In the genomic region with DNA sequence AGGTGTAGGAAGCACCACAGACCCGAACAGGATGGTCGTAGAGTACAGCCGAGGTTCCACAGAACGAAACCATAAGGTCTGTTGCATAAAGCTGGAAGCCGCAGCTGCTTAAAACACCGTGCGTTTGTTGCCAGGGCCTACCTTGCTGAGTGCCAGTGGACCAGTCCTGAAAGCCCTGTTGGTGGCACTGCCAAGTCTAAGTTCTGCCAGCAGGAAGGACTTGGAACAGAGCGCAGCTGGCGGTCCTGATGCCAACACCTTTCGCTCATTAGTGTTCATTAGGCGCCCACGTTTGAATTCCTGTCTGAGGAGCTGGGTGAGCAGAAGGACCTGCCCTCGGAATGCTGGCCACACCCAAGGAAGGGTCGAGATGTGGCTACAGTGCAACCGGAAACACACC, we compare ENCODE assay signal across 19 mouse cellular contexts. TPM values are rescaled to one million over a fixed set of nuclear protein-coding genes. Genes with fewer than 3 reads are reported as not detected.
DNase-seq lines count a peak whose midpoint lies in the region; ATAC-seq and TF ChIP-seq lines count a peak whose summit lies in the region.
"Had no signal": no experiment of that assay in that cellular context is flagged by ENCODE, and none has a peak within 500 bp of the region (broad histone marks: within the 10 kb centered on the region; RNA-seq: fewer than 3 reads in every experiment).

No protein-coding gene starts in this region.

- peaks cover 1% of the 10 kb centered on the region for H3K4me1 ChIP-seq in heart, adult 2 months (ENCODE audit: control insufficient read depth, insufficient read depth, low read length)
- H3K4me1 ChIP-seq in heart, embryonic 11.5 days (ENCODE audit: control insufficient read depth, insufficient read depth, low read length), result no peaks in the 10 kb centered on the region
- H3K4me1 ChIP-seq in ES-E14 (ENCODE audit: control insufficient read depth in 2 of 2, insufficient read depth in 2 of 2, low read length in 2 of 2, poor library complexity in 1 of 2), result peaks cover 0 to 14% of the 10 kb centered on the region in 2 experiments; a peak in 1 of 4 replicates
- H3K4me1 ChIP-seq: hindbrain, embryonic 12.5 days; liver, embryonic 15.5 days had no signal

- no peaks in the 10 kb centered on the region for H3K9me3 ChIP-seq in heart, embryonic 11.5 days (replicated peaks; ENCODE audit: control insufficient read depth, low read length)
- H3K9me3 ChIP-seq in ES-E14 (ENCODE audit: control insufficient read depth, insufficient read depth, low read depth, low read length), result no peaks in the 10 kb centered on the region
- H3K9me3 ChIP-seq: hindbrain, embryonic 12.5 days; limb, embryonic 13.5 days; liver, embryonic 15.5 days had no signal

- peak; percentile 27 to 39 for DNase-seq in heart, adult 2 months
- DNase-seq in ES-E14 (ENCODE audit: low read depth, low spot score), result no peak
- peak; percentile 7 for DNase-seq in brain, adult 2 months (ENCODE audit: low read depth, low spot score)
- DNase-seq in lung, postnatal 36 days, result peak; percentile 56
- no peak for DNase-seq in testis, postnatal 10 days (ENCODE audit: low spot score)
- no peak for DNase-seq in kidney, adult 8-10 months
- DNase-seq: cerebellum, adult 11 months; embryo, embryonic 11 days; gastrocnemius, adult 2 months; kidney, adult 9 months; right cerebral cortex, postnatal 25 days; thymus, postnatal 14 days had no signal

- intact Hi-C loops in heart, adult 2 months (cut with DNase I), result loop anchor here (5.0 kb wide), 1 partner anchor 36 kb away; no protein-coding TSS in a partner anchor

- no peak overlapping the region for H3K4me3 ChIP-seq in heart, adult 2 months
- H3K4me3 ChIP-seq in heart, embryonic 11.5 days (ENCODE audit: low read depth, low read length), result no peak overlapping the region
- H3K4me3 ChIP-seq in ES-E14 (ENCODE audit: insufficient read depth in 1 of 2, low read depth in 1 of 2, low read length in 2 of 2, poor library complexity in 1 of 2, severe bottlenecking in 1 of 2), result peak overlapping the region; percentile 49 to 62
- H3K4me3 ChIP-seq: gastrocnemius, adult 2 months; hindbrain, embryonic 12.5 days; limb, embryonic 13.5 days; liver, embryonic 15.5 days had no signal

- H3K27ac ChIP-seq in heart, adult 2 months, result no peak overlapping the region
- H3K27ac ChIP-seq in heart, embryonic 11.5 days (ENCODE audit: low read depth, low read length), result no peak overlapping the region
- no peak overlapping the region; the same call in 1 of the 2 replicates for H3K27ac ChIP-seq in ES-E14 (ENCODE audit: insufficient read depth, low read depth, low read length, poor library complexity, severe bottlenecking)
- H3K27ac ChIP-seq: gastrocnemius, adult 2 months; hindbrain, embryonic 12.5 days; limb, embryonic 13.5 days; liver, embryonic 15.5 days had no signal

- H3K27me3 ChIP-seq in heart, adult 2 months (ENCODE audit: control insufficient read depth, insufficient read depth, low read length), result no peaks in the 10 kb centered on the region
- peaks cover 3% of the 10 kb centered on the region; the same call in 1 of the 2 replicates for H3K27me3 ChIP-seq in heart, embryonic 11.5 days (ENCODE audit: control insufficient read depth, insufficient read depth, low read length)
- H3K27me3 ChIP-seq: hindbrain, embryonic 12.5 days; limb, embryonic 13.5 days; liver, embryonic 15.5 days had no signal

- in situ Hi-C loops in ES-E14 (cut with MboI; ENCODE audit: low sequenced_read_pairs in 2 of 2, unreplicated experiment in 2 of 2), result no loop called here

- H3K36me3 ChIP-seq in heart, adult 2 months (ENCODE audit: control insufficient read depth, insufficient read depth, low read length), result no peaks in the 10 kb centered on the region
- no peaks in the 10 kb centered on the region for H3K36me3 ChIP-seq in heart, embryonic 11.5 days (ENCODE audit: control insufficient read depth, insufficient read depth, low read length)
- H3K36me3 ChIP-seq in ES-E14 (ENCODE audit: control insufficient read depth, insufficient read depth, low read length, poor library complexity, severe bottlenecking), result no peaks in the 10 kb centered on the region
- H3K36me3 ChIP-seq: G1E; hindbrain, embryonic 12.5 days; limb, embryonic 13.5 days; liver, embryonic 15.5 days had no signal

- H3K4me2 ChIP-seq in heart, embryonic 11.5 days, result no peak overlapping the region
- H3K4me2 ChIP-seq: hindbrain, embryonic 12.5 days; limb, embryonic 13.5 days; liver, embryonic 15.5 days; midbrain, embryonic 11.5 days had no signal

- no peak overlapping the region for H3K9ac ChIP-seq in heart, adult 2 months (ENCODE audit: low read depth, low read length)
- H3K9ac ChIP-seq in heart, embryonic 11.5 days (ENCODE audit: low read depth, low read length), result no peak overlapping the region
- peak overlapping the region; percentile 49; the same call in 1 of the 2 replicates for H3K9ac ChIP-seq in ES-E14 (ENCODE audit: insufficient read depth, low read depth, low read length, poor library complexity, severe bottlenecking)
- H3K9ac ChIP-seq: hindbrain, embryonic 12.5 days; limb, embryonic 13.5 days; liver, embryonic 15.5 days had no signal

- ATAC-seq in heart, embryonic 11.5 days (replicated peaks; ENCODE audit: insufficient number of reproducible peaks, low FRiP score, low TSS enrichment), result no peak
- ATAC-seq: inflammation-experienced regulatory T-cells, adult 6 months had no signal

- no peak for TF ChIP-seq EP300 in heart, adult 2 months (IDR thresholded peaks at IDR 0.05; ENCODE audit: insufficient read depth, low read depth, low read length)

- WGBS in heart, adult 2 months, result 70% methylated on average over 15 of the region's 15 CpGs
- 86% methylated on average over 15 of the region's 15 CpGs for WGBS in heart, embryonic 11.5 days (ENCODE audit: insufficient replicate concordance)

- no peak for TF ChIP-seq CTCF in heart, adult 2 months (IDR thresholded peaks at IDR 0.05)

- TF ChIP-seq POLR2A in heart, adult 2 months (IDR thresholded peaks at IDR 0.05; ENCODE audit: insufficient read depth, low read depth, low read length), result no peak

- H3K79me2 ChIP-seq in heart, adult 2 months (replicated peaks; ENCODE audit: control insufficient read depth, insufficient read depth, low read length), result no peaks in the 10 kb centered on the region

TF ChIP-seq in ES-E14, 5 proteins besides CTCF, POLR2A, EP300 and RAD21:
- TF ChIP-seq HCFC1 (IDR thresholded peaks at IDR 0.05; ENCODE audit: borderline replicate concordance, insufficient read depth, low read length), result no peak
- no peak for TF ChIP-seq CHD2 (IDR thresholded peaks at IDR 0.05; ENCODE audit: low read depth, low read length)

RNA-seq across cellular contexts. Expression of a gene that starts 9.4 kb away (rescaled TPM):
- 10 to 100 TPM; 11.5 to 11.9 TPM for total RNA-seq in heart, adult 2 months (2021)
- 28.7 and 39.4 TPM in 2 replicates for polyA plus RNA-seq in heart, adult 2 months (2012; rRNA removed)
- 14.4 and 16.2 TPM in 2 replicates for polyA plus RNA-seq in heart, embryonic 11.5 days (2014; fragmentation: Nextera tagmentation; extraction: Ambion mirVana)
- 1.8 and 2.2 TPM in 2 replicates for total RNA-seq in ES-E14 (2012; rRNA removed)
- polyA plus RNA-seq: G1E; inflammation-experienced regulatory T-cells, adult 6 months had no signal

Comparison
In these comparisons a context has a peak if more than half of its experiments do, and no peak if none do; other contexts are left out.
1. DNase-seq: peak in heart, adult 2 months (2 of 2), brain, adult 2 months (single experiment) and lung, postnatal 36 days (single experiment); none in ES-E14 (single experiment), testis, postnatal 10 days (single experiment) and kidney, adult 8-10 months (0 of 2).
2. H3K4me3 ChIP-seq: peak in ES-E14 (2 of 2); none in heart, adult 2 months (single experiment) and heart, embryonic 11.5 days (single experiment).